Mouse (Mus musculus) lung, postnatal 0 days (tissue): ENCODE results near the gene Dock2. TPM values are rescaled to one million over a fixed set of nuclear protein-coding genes. Genes with fewer than 3 reads are reported as not detected.

Experiments
- ATAC-seq: fragments of 200-750 bp; cut with Nextera tagmentation; 2 replicates; pipeline ENCODE4 v1.8.0; 2017; ENCODE audit warnings: moderate library complexity
- DNase-seq: peaks from one replicate; pipeline ENCODE4 v3.0.0-alpha.2; 2016; ENCODE audit warnings: low spot score
- H3K27ac ChIP-seq: fragments of 300-500 bp; sonication (generic); 2 replicates; pipeline ENCODE4 v1.5.1; 2014; ENCODE audit warnings: antibody characterized with exemption, mild to moderate bottlenecking, low read length, mixed read lengths
- H3K27me3 ChIP-seq: fragments of 300-500 bp; sonication (generic); replicated peaks from 2 replicates; pipeline ENCODE4 v1.6.1; 2014; ENCODE audit warnings: low read length, mixed read lengths; ENCODE audit not compliant: insufficient read depth
- H3K36me3 ChIP-seq: fragments of 300-500 bp; sonication (generic); 2 replicates; pipeline ENCODE4 v1.6.1; 2014; ENCODE audit warnings: low read length, mixed read lengths; ENCODE audit not compliant: insufficient read depth
- H3K4me1 ChIP-seq: fragments of 300-500 bp; sonication (generic); 2 replicates; pipeline ENCODE4 v1.6.1; 2014; ENCODE audit warnings: antibody characterized with exemption, low read depth, low read length, mixed read lengths; ENCODE audit not compliant: insufficient read depth
- H3K4me2 ChIP-seq: fragments of 300-500 bp; sonication (generic); replicated peaks from 2 replicates; pipeline ENCODE4 v1.6.1; 2014; ENCODE audit warnings: low read depth, mild to moderate bottlenecking, low read length, moderate library complexity, mixed read lengths
- H3K4me3 ChIP-seq: fragments of 300-500 bp; sonication (generic); 2 replicates; pipeline ENCODE4 v1.5.1; 2014; ENCODE audit warnings: low read depth, low read length
- H3K9ac ChIP-seq: fragments of 300-500 bp; sonication (generic); replicated peaks from 2 replicates; pipeline ENCODE4 v1.6.1; 2014; ENCODE audit warnings: low read depth, mild to moderate bottlenecking
- H3K9me3 ChIP-seq: fragments of 300-500 bp; sonication (generic); 2 replicates; pipeline ENCODE4 v1.6.1; 2016; ENCODE audit warnings: low read length, mixed read lengths
- CTCF ChIP-seq: IDR thresholded peaks from 2 replicates; pipeline ENCODE4 v1.5.1; 2016; ENCODE audit warnings: antibody characterized with exemption, mild to moderate bottlenecking
- EP300 ChIP-seq: IDR thresholded peaks from 2 replicates; pipeline ENCODE4 v1.6.1; 2016; ENCODE audit warnings: antibody characterized with exemption, mild to moderate bottlenecking, control low read depth
- whole genome bisulfite sequencing: fragments of 180-500 bp; shearing (Covaris S2); extraction: QIAGEN DNeasy Blood & Tissue Kit; methylation state at CpG from one replicate; pipeline ENCODE4 v1.1.7; 2014; 5-methylcytosine and 5-hydroxymethylcytosine counted together
- polyA plus RNA-seq: library from polyadenylated mRNA; unstranded; fragments of >200 nt; fragmentation: Nextera tagmentation; extraction: Ambion mirVana; gene quantifications from 2 replicates; pipeline ENCODE4 v1.2.1, GENCODE M21; 2015

Gene Dock2
- polyA plus RNA-seq, 1 experiment from 2014 or later, result 1.8 TPM

GRCm38 (mm10) chr11:34212853-34213252 is 570.8 kb downstream of the Dock2 start:
- Histone ChIP-seq H3K27ac (no peak overlapping the region), H3K36me3 (no peaks in the 10 kb centered on the region), H3K4me3 (no peak overlapping the region), H3K4me1 (no peaks in the 10 kb centered on the region), H3K27me3 (no peaks in the 10 kb centered on the region), H3K9me3 (no peaks in the 10 kb centered on the region), H3K9ac (no peak overlapping the region), H3K4me2 (no peak overlapping the region)
- DNase-seq, result peak; percentile 68
- WGBS, result 15% methylated on average over 5 of the region's 5 CpGs
- ATAC-seq, result no peak
- TF ChIP-seq CTCF (peak; percentile 68), EP300 (no peak)

- Histone ChIP-seq H3K4me2 (no peak within 1 kb of the TSS), H3K4me1 (no peaks in the 10 kb centered on the region), H3K27me3 (no peaks in the 10 kb centered on the region; the same call in 1 of the 2 replicates), H3K27ac (no peak within 1 kb of the TSS), H3K9ac (no peak within 1 kb of the TSS), H3K36me3 (no peaks in the 10 kb centered on the region), H3K4me3 (no peak within 1 kb of the TSS), H3K9me3 (no peaks in the 10 kb centered on the region)
- DNase-seq (no peak), ATAC-seq (no peak)
- 72% methylated on average over 10 of the region's 10 CpGs for whole genome bisulfite sequencing
- TF ChIP-seq CTCF (no peak), EP300 (no peak)
Measured at GRCm38 (mm10) chr11:34207989-34208388, 575.7 kb downstream of the Dock2 start, which contains the start of gene Foxi1. Gene Foxi1, minus strand, starts transcription at chr11:34208089.

- Histone ChIP-seq H3K4me1 (no peaks in the 10 kb centered on the region), H3K36me3 (no peaks in the 10 kb centered on the region), H3K27ac (no peak overlapping the region), H3K4me3 (no peak overlapping the region), H3K9ac (no peak overlapping the region), H3K27me3 (no peaks in the 10 kb centered on the region; the same call in 1 of the 2 replicates), H3K4me2 (no peak overlapping the region), H3K9me3 (no peaks in the 10 kb centered on the region)
- DNase-seq, result no peak
- 26% methylated on average over 1 of the region's 1 CpGs for WGBS
- ATAC-seq, result no peak
- TF ChIP-seq CTCF (no peak), EP300 (no peak)
Measured at GRCm38 (mm10) chr11:34202769-34203168, 580.9 kb downstream of the Dock2 start.

GRCm38 (mm10) chr11:34195142-34195541 is 588.5 kb downstream of the Dock2 start:
- DNase-seq (no peak), ATAC-seq (no peak)
- no peak overlapping the region for H3K9ac ChIP-seq
- H3K9me3 ChIP-seq, result no peaks in the 10 kb centered on the region
- WGBS, result 83% methylated on average over 3 of the region's 3 CpGs
- H3K36me3 ChIP-seq, result no peaks in the 10 kb centered on the region
- no peak overlapping the region for H3K4me2 ChIP-seq
- no peak overlapping the region for H3K4me3 ChIP-seq
- no peaks in the 10 kb centered on the region for H3K27me3 ChIP-seq
- no peak for TF ChIP-seq CTCF
- TF ChIP-seq EP300, result no peak
- no peak overlapping the region for H3K27ac ChIP-seq
- no peaks in the 10 kb centered on the region; the same call in 1 of the 2 replicates for H3K4me1 ChIP-seq

- ATAC-seq (peak; percentile 41; the same call in 1 of the 2 replicates), DNase-seq (peak; percentile 51)
- Histone ChIP-seq H3K36me3 (no peaks in the 10 kb centered on the region), H3K9ac (no peak overlapping the region), H3K9me3 (no peaks in the 10 kb centered on the region), H3K27me3 (no peaks in the 10 kb centered on the region), H3K4me3 (no peak overlapping the region), H3K4me2 (no peak overlapping the region), H3K27ac (no peak overlapping the region), H3K4me1 (no peaks in the 10 kb centered on the region; the same call in 1 of the 2 replicates)
- WGBS, result 39% methylated on average over 9 of the region's 9 CpGs
- TF ChIP-seq CTCF (no peak), EP300 (no peak)
Measured at GRCm38 (mm10) chr11:34194158-34194941, 589.3 kb downstream of the Dock2 start.

- peak; percentile 9 for DNase-seq
- H3K9ac ChIP-seq, result no peak overlapping the region
- no peak overlapping the region for H3K4me2 ChIP-seq
- H3K9me3 ChIP-seq, result no peaks in the 10 kb centered on the region
- no peaks in the 10 kb centered on the region for H3K27me3 ChIP-seq
- no peak overlapping the region for H3K4me3 ChIP-seq
- no peaks in the 10 kb centered on the region; the same call in 1 of the 2 replicates for H3K4me1 ChIP-seq
- H3K36me3 ChIP-seq, result no peaks in the 10 kb centered on the region
- no peak for ATAC-seq
- H3K27ac ChIP-seq, result no peak overlapping the region
- 45% methylated on average over 3 of the region's 3 CpGs for WGBS
- TF ChIP-seq EP300 (no peak), CTCF (peak; percentile 33)
Measured at GRCm38 (mm10) chr11:34193658-34194057, 590.0 kb downstream of the Dock2 start.
